Mouse (Mus musculus) gastrocnemius, postnatal 36 days (tissue): Measurements from ENCODE around the gene Fopnl. TPM values are rescaled to one million over a fixed set of nuclear protein-coding genes. Genes with fewer than 3 reads are reported as not detected.

Experiments
- DNase-seq, 2 experiments: peaks; one replicate each; pipeline ENCODE4 v3.0.0; 2022
- intact Hi-C: fragments of 180-260 bp; cut with DNase I; formaldehyde crosslinking; loops from one replicate; pipeline ENCODE4 v1.15.1; 2025
- total RNA-seq, 2 experiments: library from RNA; stranded (reverse); gene quantifications; 2 replicates each; pipeline ENCODE4 v1.2.3; 2021

The Fopnl gene
- total RNA-seq, 2 experiments from 2014 or later: 55.9 to 65.6 TPM

- no peak for DNase-seq
- intact Hi-C loops: no loop called here
Observed at GRCm38 (mm10) chr16:14253586-14253985, 63.6 kb downstream of the Fopnl start.

- no peak for DNase-seq
- intact Hi-C loops: no loop called here
Observed at GRCm38 (mm10) chr16:14252877-14253276, 64.3 kb downstream of the Fopnl start.

- intact Hi-C loops: no loop called here
- DNase-seq: peak in 1 of 2 experiments; percentile 30
Observed at GRCm38 (mm10) chr16:14249913-14250312, 67.3 kb downstream of the Fopnl start.

Other genes starting within 250 kb of the Fopnl start
- 10 to 100 TPM; 24.7 to 29.8 TPM for gene Nde1, start 154.1 kb downstream of the Fopnl start, total RNA-seq
- 10 to 100 TPM; 17.5 to 18.8 TPM for gene Marf1, start 154.1 kb downstream of the Fopnl start, total RNA-seq
- gene Myh11, start 26.0 kb downstream of the Fopnl start, total RNA-seq: 10 to 100 TPM; 14.1 to 17.6 TPM
- 10 to 100 TPM; 18.3 to 23.0 TPM for gene Abcc1, start 44.2 kb upstream of the Fopnl start, total RNA-seq
- not detected for gene A630010A05Rik, start 244.9 kb upstream of the Fopnl start, total RNA-seq